Mouse (Mus musculus) heart, embryonic 16.5 days (tissue): ENCODE measurements around the gene Gm28845. TPM values are rescaled to one million over a fixed set of nuclear protein-coding genes. Genes with fewer than 3 reads are reported as not detected.

Source experiments
- ATAC-seq: fragments of 200-750 bp; cut with Nextera tagmentation; replicated peaks from 2 replicates; pipeline ENCODE4 v1.8.0; 2017; ENCODE audit warnings: moderate number of reproducible peaks; ENCODE audit not compliant: insufficient read depth, low FRiP score; ENCODE audit errors: extremely low read depth
- H3K27ac ChIP-seq: fragments of 300-500 bp; sonication (generic); 2 replicates; pipeline ENCODE4 v1.5.1; 2014; ENCODE audit warnings: mild to moderate bottlenecking, low read length, control low read depth, moderate library complexity
- H3K27me3 ChIP-seq: fragments of 300-500 bp; sonication (generic); 2 replicates; pipeline ENCODE4 v1.6.1; 2014; ENCODE audit warnings: low read length, mixed read lengths; ENCODE audit not compliant: control insufficient read depth, insufficient read depth
- H3K36me3 ChIP-seq: fragments of 300-500 bp; sonication (generic); 2 replicates; pipeline ENCODE4 v1.6.1; 2014; ENCODE audit not compliant: control insufficient read depth, insufficient read depth
- H3K4me1 ChIP-seq: fragments of 300-500 bp; sonication (generic); 2 replicates; pipeline ENCODE4 v1.6.1; 2014; ENCODE audit warnings: low read length, mixed read lengths; ENCODE audit not compliant: control insufficient read depth, insufficient read depth
- H3K4me2 ChIP-seq: fragments of 300-500 bp; sonication (generic); 2 replicates; pipeline ENCODE4 v1.6.1; 2014; ENCODE audit warnings: low read depth, mild to moderate bottlenecking, control low read depth, low read length
- H3K4me3 ChIP-seq: fragments of 300-500 bp; sonication (generic); 2 replicates; pipeline ENCODE4 v1.5.1; 2014; ENCODE audit warnings: mild to moderate bottlenecking, control low read depth, low read length
- H3K9ac ChIP-seq: fragments of 300-500 bp; sonication (generic); 2 replicates; pipeline ENCODE4 v1.6.1; 2014; ENCODE audit warnings: low read length, control low read depth
- H3K9me3 ChIP-seq: fragments of 300-500 bp; sonication (generic); replicated peaks from 2 replicates; pipeline ENCODE4 v1.6.1; 2016; ENCODE audit warnings: low read length; ENCODE audit not compliant: control insufficient read depth
- WGBS: fragments of 180-500 bp; shearing (Covaris S2); extraction: QIAGEN DNeasy Blood & Tissue Kit; methylation state at CpG from one replicate; pipeline ENCODE4 v1.1.7; 2014; 5-methylcytosine and 5-hydroxymethylcytosine counted together
- polyA plus RNA-seq: library from polyadenylated mRNA; unstranded; fragments of >200 nt; fragmentation: Nextera tagmentation; extraction: Ambion mirVana; gene quantifications from 2 replicates; pipeline ENCODE4 v1.2.1, GENCODE M21; 2015

The Gm28845 gene
- polyA plus RNA-seq, 1 experiment from 2014 or later, result not detected

DNA sequence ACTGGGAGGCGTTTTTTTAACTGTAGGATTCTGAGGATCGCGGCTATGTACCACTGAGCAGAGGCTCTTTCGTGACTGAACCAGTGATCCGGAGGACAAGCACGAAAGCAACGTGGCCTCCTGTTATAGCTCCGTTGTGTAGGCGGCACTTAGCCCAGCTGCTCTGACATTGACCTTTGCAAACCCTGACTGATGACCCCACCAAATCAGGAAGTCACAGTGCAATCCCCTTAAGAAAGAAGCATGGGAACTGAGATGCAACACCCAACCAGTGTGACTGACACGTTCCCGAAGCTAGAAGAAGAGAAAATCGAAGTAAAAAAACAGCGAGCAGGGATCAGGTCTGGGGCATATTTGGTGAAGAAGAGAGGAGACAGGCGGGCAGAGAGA, 6.6 kb downstream of the Gm28845 start:
- no peak overlapping the region for H3K27ac ChIP-seq
- 49% methylated on average over 14 of the region's 14 CpGs for WGBS
- H3K4me1 ChIP-seq, result peaks cover 3% of the 10 kb centered on the region; the same call in 1 of the 2 replicates
- H3K4me3 ChIP-seq, result peak overlapping the region; percentile 13; the same call in 1 of the 2 replicates
- H3K27me3 ChIP-seq, result no peaks in the 10 kb centered on the region
- H3K9ac ChIP-seq, result peak overlapping the region; percentile 23; the same call in 1 of the 2 replicates
- no peaks in the 10 kb centered on the region for H3K36me3 ChIP-seq
- peak overlapping the region; percentile 53 for H3K4me2 ChIP-seq
- ATAC-seq, result no peak
- H3K9me3 ChIP-seq, result no peaks in the 10 kb centered on the region

DNA sequence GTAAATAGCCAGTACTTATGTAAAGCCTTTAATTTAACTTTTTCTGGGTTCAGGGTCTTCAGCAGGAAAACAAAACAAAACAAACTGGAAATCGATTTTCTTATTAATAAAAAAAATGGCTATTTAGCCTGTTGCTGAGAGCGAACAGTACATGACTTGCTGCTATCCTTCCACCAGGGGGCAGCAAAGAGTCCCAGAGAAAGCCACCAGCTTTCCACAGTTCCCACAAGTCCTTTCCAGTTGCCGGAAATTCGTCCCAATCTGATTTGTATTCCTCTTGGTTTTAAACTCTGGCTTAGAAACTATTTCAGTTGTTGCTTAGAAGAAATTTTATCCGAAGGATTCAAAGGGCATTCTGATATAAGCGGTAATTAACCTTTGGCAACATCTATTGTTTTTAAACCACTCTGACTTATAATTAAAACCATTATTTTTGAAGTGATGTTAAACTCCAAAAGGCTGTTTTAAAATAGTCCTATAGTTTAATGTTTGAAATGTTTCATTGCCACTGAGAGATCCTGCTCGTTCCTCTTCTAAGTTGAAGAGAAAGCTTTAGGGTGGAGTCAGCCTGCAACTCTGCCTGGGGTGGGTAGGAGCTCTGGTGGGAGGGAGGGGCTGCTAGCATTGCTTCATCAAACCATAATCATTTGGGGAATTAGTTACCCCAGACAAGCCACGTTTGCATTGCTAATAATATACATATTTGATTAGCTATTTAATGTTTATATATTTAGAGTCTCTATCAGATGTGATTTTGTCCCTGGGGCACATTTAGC, 7.1 kb downstream of the Gm28845 start:
- H3K27ac ChIP-seq, result no peak overlapping the region
- no peak for ATAC-seq
- 7% methylated on average over 8 of the region's 8 CpGs for WGBS
- H3K4me2 ChIP-seq, result peak overlapping the region; percentile 53
- H3K9ac ChIP-seq, result peak overlapping the region; percentile 23; the same call in 1 of the 2 replicates
- no peaks in the 10 kb centered on the region for H3K9me3 ChIP-seq
- peak overlapping the region; percentile 24 for H3K4me3 ChIP-seq
- no peaks in the 10 kb centered on the region for H3K27me3 ChIP-seq
- peaks cover 3% of the 10 kb centered on the region; the same call in 1 of the 2 replicates for H3K4me1 ChIP-seq
- no peaks in the 10 kb centered on the region for H3K36me3 ChIP-seq

DNA sequence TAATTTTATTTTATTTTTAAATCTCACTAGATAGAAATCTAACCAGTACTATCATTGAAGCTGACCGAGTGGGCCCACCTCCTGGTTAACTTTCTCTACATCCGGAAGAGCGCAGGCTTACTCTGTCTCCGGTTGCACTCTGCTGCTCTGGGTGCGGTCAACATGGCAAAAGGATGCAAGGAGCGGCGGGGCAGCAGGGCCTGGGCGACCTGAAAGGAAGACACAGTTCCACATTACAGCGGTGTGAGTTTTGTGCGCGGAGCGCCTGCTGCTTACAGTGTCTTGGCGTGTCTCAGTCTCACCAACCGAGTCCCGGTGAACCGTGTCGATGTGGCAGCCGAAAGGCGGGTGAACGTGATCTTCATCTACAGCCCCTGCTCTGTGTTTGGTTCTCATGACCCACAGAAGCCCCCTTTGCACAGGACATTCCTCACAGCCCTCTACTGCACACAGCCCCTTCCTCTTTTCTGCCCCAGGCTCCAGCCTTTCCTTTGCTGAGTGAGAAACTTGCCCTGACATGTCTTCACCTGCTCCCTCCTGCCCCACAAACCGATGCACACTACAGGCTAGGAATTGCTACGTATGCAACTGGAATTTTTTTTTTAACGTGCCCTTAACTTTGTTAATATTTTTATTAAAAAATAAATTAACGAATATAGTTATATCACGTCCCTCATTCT, 9.5 kb downstream of the Gm28845 start:
- Histone ChIP-seq H3K36me3 (no peaks in the 10 kb centered on the region), H3K9ac (no peak overlapping the region), H3K27me3 (no peaks in the 10 kb centered on the region), H3K9me3 (no peaks in the 10 kb centered on the region), H3K4me2 (0 out of 2 replicates have a peak overlapping the region, but pooled peaks have one; percentile 13), H3K27ac (no peak overlapping the region), H3K4me1 (peaks cover 3% of the 10 kb centered on the region; the same call in 1 of the 2 replicates), H3K4me3 (no peak overlapping the region)
- WGBS, result 64% methylated on average over 25 of the region's 25 CpGs
- no peak for ATAC-seq

DNA sequence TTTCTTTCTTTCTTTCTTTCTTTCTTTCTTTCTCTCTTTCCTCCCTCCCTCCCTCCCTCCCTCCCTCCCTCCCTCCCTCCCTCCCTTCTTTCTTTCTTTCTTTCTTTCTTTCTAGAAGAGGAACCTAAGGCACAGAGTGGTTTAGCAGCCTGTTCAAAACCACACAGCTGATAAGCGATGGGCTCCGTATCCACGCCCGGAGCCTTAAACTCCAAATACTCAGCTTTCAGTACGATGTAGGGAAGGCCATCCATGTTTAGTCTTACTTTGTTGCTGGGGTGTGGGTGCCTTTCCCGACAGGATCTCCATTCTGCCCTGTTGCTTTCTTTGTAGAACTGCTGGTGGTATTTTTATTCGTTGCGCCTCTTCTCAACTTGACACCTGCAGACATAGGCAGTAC, 10.2 kb downstream of the Gm28845 start:
- H3K36me3 ChIP-seq, result no peaks in the 10 kb centered on the region
- 85% methylated on average over 8 of the region's 8 CpGs for WGBS
- H3K27ac ChIP-seq, result no peak overlapping the region
- ATAC-seq, result no peak
- no peaks in the 10 kb centered on the region for H3K27me3 ChIP-seq
- H3K4me1 ChIP-seq, result peaks cover 3% of the 10 kb centered on the region; the same call in 1 of the 2 replicates
- H3K9ac ChIP-seq, result no peak overlapping the region
- no peak overlapping the region for H3K4me3 ChIP-seq
- H3K9me3 ChIP-seq, result no peaks in the 10 kb centered on the region
- no peak overlapping the region for H3K4me2 ChIP-seq

DNA sequence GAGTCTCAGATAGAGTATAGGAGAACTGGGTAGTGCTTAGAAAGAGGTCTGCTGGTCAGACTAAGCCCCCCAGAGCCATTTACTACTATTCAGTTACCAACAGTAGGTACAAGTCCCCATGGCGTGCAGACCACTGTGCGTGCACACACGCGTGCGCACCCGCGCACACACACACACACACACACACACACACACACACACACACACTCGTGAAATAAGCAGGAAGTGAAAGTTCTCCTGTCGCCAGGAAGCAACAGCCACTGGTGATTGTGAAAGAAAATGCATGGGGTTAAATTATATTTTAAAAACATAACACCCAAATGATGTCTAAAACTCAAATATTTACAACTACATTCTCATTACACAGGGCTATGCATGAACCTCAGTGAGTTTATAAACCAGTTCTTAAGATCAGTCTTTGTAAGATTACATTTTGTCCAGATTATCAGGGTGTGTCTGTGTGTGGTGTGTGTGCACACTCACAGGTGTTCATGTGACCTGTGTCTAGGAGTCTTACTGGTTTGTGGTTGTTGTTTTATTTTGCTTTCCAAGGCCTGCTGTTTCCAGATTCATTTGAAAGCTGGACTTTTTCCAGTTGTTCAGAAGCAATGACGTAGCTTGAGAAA, 11.6 kb downstream of the Gm28845 start:
- ATAC-seq, result no peak
- Histone ChIP-seq H3K4me2 (no peak overlapping the region), H3K27ac (no peak overlapping the region), H3K9me3 (no peaks in the 10 kb centered on the region), H3K36me3 (no peaks in the 10 kb centered on the region), H3K4me3 (no peak overlapping the region), H3K9ac (no peak overlapping the region), H3K4me1 (peaks cover 3% of the 10 kb centered on the region; the same call in 1 of the 2 replicates), H3K27me3 (no peaks in the 10 kb centered on the region)
- 79% methylated on average over 10 of the region's 10 CpGs for WGBS

DNA sequence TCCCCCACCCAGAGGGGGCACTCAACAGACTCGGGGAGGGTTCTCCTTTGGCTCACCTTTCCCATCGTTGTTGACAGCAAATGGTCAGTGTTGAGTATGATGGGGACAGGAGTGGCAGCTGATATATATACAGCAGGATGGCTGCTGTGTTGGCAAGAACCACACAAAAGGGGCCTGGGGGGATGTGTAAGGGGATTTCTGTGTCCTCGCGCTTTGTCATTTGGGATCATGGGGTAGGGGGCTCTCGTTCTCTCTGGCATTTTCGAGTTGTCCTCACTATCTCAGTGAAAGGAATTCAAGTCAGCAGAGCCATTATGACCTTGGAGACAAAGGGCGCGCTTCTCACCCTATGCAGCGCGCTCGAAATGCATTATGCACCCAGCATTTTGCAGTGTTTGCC, 16.1 kb downstream of the Gm28845 start, which contains the start of gene Cryga:
TSS of gene Cryga (minus strand) at position 101 of the 400 bp plus-strand sequence.
- H3K36me3 ChIP-seq, result no peaks in the 10 kb centered on the region
- H3K27ac ChIP-seq, result no peak within 1 kb of the TSS
- no peaks in the 10 kb centered on the region for H3K4me1 ChIP-seq
- H3K4me3 ChIP-seq, result no peak within 1 kb of the TSS
- H3K9me3 ChIP-seq, result no peaks in the 10 kb centered on the region
- ATAC-seq, result no peak
- no peak within 1 kb of the TSS for H3K9ac ChIP-seq
- WGBS, result 81% methylated on average over 11 of the region's 11 CpGs
- no peak within 1 kb of the TSS for H3K4me2 ChIP-seq
- no peaks in the 10 kb centered on the region for H3K27me3 ChIP-seq

DNA sequence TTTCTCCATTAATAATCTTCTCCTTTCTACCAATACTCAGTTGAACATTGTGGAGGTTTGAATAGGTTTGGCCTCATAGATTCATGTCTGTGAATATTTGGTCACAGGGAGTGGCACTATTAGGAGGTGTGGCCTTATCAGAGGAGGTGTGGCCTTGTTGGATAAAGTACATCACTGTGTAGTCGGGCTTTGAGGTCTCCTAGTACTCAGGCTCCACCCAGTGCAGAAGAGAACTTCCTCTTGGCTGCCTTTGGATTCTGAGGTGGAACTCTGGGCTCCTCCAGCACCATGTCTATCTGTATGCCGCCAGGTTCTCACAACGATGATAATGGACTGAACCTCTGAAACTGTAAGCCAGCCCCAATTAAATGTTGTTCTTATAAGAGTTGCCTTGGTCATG, 22.4 kb downstream of the Gm28845 start:
- no peak overlapping the region for H3K27ac ChIP-seq
- H3K27me3 ChIP-seq, result no peaks in the 10 kb centered on the region
- no peak overlapping the region for H3K4me2 ChIP-seq
- no peak overlapping the region for H3K4me3 ChIP-seq
- 75% methylated on average over 3 of the region's 3 CpGs for WGBS
- no peak for ATAC-seq
- no peak overlapping the region for H3K9ac ChIP-seq
- H3K4me1 ChIP-seq, result no peaks in the 10 kb centered on the region
- H3K36me3 ChIP-seq, result no peaks in the 10 kb centered on the region
- H3K9me3 ChIP-seq, result no peaks in the 10 kb centered on the region

DNA sequence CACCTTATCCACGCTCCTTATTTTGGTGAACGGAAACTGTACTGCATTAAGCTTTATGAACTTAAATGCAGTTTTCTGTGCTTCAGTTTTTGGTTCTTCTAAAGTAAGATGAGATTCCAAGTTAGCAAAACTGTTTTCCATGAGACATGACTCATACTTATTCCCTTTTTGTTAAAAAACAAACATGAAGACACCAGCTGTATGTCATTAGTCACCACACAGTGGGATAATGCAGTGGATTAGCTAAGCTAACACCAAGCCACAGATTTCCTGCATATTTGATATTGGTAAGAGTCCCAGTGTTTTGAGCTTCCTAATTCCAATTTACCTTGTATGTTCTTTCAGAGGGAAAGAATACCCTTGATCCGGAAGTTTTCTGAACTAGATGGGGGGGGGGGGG, 27.8 kb downstream of the Gm28845 start:
- no peaks in the 10 kb centered on the region for H3K27me3 ChIP-seq
- no peak overlapping the region for H3K9ac ChIP-seq
- H3K4me2 ChIP-seq, result no peak overlapping the region
- no peak overlapping the region for H3K27ac ChIP-seq
- H3K4me3 ChIP-seq, result no peak overlapping the region
- no peaks in the 10 kb centered on the region for H3K9me3 ChIP-seq
- ATAC-seq, result no peak
- no peaks in the 10 kb centered on the region for H3K4me1 ChIP-seq
- no peaks in the 10 kb centered on the region for H3K36me3 ChIP-seq
- 87% methylated on average over 3 of the region's 3 CpGs for WGBS

DNA sequence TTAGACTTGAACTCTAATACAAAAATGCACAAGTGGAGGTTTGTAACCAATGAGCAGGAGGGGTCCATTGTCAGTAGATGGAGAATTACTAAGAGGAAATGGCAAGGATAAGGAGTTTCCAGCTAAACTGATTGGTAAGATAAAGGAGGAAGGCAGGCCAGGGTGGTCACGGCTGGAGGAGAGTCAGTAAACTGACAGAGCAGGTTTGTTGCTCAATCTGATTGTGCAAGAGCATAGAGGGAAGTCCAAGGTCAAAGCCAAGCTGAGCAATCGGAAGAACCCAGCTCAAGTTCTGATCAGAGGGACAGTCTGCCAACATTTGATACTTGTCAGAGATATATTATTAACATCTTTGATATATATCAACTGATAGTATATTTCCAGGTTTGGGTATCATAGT, 29.0 kb downstream of the Gm28845 start:
- Histone ChIP-seq H3K4me2 (no peak overlapping the region), H3K27me3 (no peaks in the 10 kb centered on the region), H3K9me3 (no peaks in the 10 kb centered on the region), H3K4me1 (no peaks in the 10 kb centered on the region), H3K36me3 (no peaks in the 10 kb centered on the region), H3K27ac (no peak overlapping the region), H3K4me3 (no peak overlapping the region), H3K9ac (no peak overlapping the region)
- 46% methylated on average over 2 of the region's 2 CpGs for WGBS
- no peak for ATAC-seq
